Comparison of ENCODE assay signal across 8 mouse cellular contexts in genomic region chr11:35587174-35587959, GRCm38 (mm10).
DNase-seq lines count a peak whose midpoint lies in the region; ATAC-seq and TF ChIP-seq lines count a peak whose summit lies in the region.

No protein-coding gene starts in this region.

- H3ac ChIP-seq in C2C12 (ENCODE audit: control insufficient read depth, insufficient read length, low read depth) = no peak overlapping the region

- H3K4me3 ChIP-seq in C2C12 (ENCODE audit: insufficient read depth, poor library complexity, severe bottlenecking) = no peak overlapping the region
- no peak overlapping the region for H3K4me3 ChIP-seq in hindbrain, embryonic 13.5 days
- H3K4me3 ChIP-seq in neural tube, embryonic 14.5 days (ENCODE audit: low read depth, low read length) = no peak overlapping the region

- H3K79me2 ChIP-seq in C2C12 (ENCODE audit: control insufficient read depth, insufficient read depth) = no peaks in the 10 kb centered on the region

- peaks cover 38% of the 10 kb centered on the region for H3K4me1 ChIP-seq in hindbrain, embryonic 13.5 days (replicated peaks)
- 0 out of 2 replicates have a peak, but pooled peaks cover 6% of the 10 kb centered on the region for H3K4me1 ChIP-seq in neural tube, embryonic 14.5 days (ENCODE audit: control insufficient read depth, insufficient read depth, low read length)

- DNase-seq in adrenal gland, postnatal 36 days = peak; percentile 97
- DNase-seq in frontal cortex, postnatal 36 days (ENCODE audit: low spot score in 2 of 2) = peak; percentile 68 to 76
- peak; percentile 61 to 86 for DNase-seq in left cerebral cortex, adult 8-10 months (ENCODE audit: low spot score in 2 of 2)
- DNase-seq in embryo, embryonic 10 days (ENCODE audit: low spot score) = no peak
- no peak for DNase-seq in T-cell, adult 2 months (ENCODE audit: low spot score)

- no peaks in the 10 kb centered on the region for H3K36me3 ChIP-seq in C2C12 (ENCODE audit: control insufficient read depth, insufficient read depth)
- H3K36me3 ChIP-seq in hindbrain, embryonic 13.5 days = no peaks in the 10 kb centered on the region; the same call in 1 of the 2 replicates
- H3K36me3 ChIP-seq in neural tube, embryonic 14.5 days (ENCODE audit: control insufficient read depth, insufficient read depth, low read length) = no peaks in the 10 kb centered on the region

- no peak for TF ChIP-seq CTCF in C2C12 (IDR thresholded peaks at IDR 0.05; ENCODE audit: control insufficient read depth, insufficient read depth, insufficient read length)

- no peaks in the 10 kb centered on the region for H3K9me3 ChIP-seq in hindbrain, embryonic 13.5 days
- H3K9me3 ChIP-seq in neural tube, embryonic 14.5 days (ENCODE audit: control insufficient read depth, low read length) = no peaks in the 10 kb centered on the region

- 0 out of 2 replicates have a peak overlapping the region, but pooled peaks have one; percentile 1 for H3K4me2 ChIP-seq in hindbrain, embryonic 13.5 days
- H3K4me2 ChIP-seq in neural tube, embryonic 14.5 days (ENCODE audit: low read depth, low read length) = no peak overlapping the region

- peak overlapping the region; percentile 82 for H3K27ac ChIP-seq in hindbrain, embryonic 13.5 days
- H3K27ac ChIP-seq in neural tube, embryonic 14.5 days (ENCODE audit: low read depth, low read length) = peak overlapping the region; percentile 8; the same call in 1 of the 2 replicates

- peak; percentile 88 for ATAC-seq in hindbrain, embryonic 13.5 days (ENCODE audit: low FRiP score)
- ATAC-seq in neural tube, embryonic 14.5 days (ENCODE audit: low read depth) = peak; percentile 89

- H3K9ac ChIP-seq in hindbrain, embryonic 13.5 days = no peak overlapping the region
- H3K9ac ChIP-seq in neural tube, embryonic 14.5 days (replicated peaks; ENCODE audit: low read depth, low read length) = no peak overlapping the region

- H3K79me3 ChIP-seq in C2C12 (ENCODE audit: low read depth) = no peaks in the 10 kb centered on the region

- H3K27me3 ChIP-seq in C2C12 (ENCODE audit: control insufficient read depth, insufficient read depth, insufficient read length) = no peaks in the 10 kb centered on the region
- no peaks in the 10 kb centered on the region for H3K27me3 ChIP-seq in hindbrain, embryonic 13.5 days
- H3K27me3 ChIP-seq in neural tube, embryonic 14.5 days (ENCODE audit: control insufficient read depth, insufficient read depth, low read length) = no peaks in the 10 kb centered on the region

- 41% methylated on average over 13 of the region's 13 CpGs for WGBS in hindbrain, embryonic 13.5 days
- WGBS in neural tube, embryonic 14.5 days = 35% methylated on average over 13 of the region's 13 CpGs

TF ChIP-seq in C2C12, 6 proteins besides CTCF, POLR2A, EP300 and RAD21:
- TF ChIP-seq MYOD1 (IDR thresholded peaks at IDR 0.05; ENCODE audit: control insufficient read depth, insufficient read length, low read depth) = no peak
- no peak for TF ChIP-seq MAX (IDR thresholded peaks at IDR 0.05)
- peak; percentile 77 for TF ChIP-seq FOSL1 (IDR thresholded peaks at IDR 0.05; ENCODE audit: insufficient read depth, low read length, poor library complexity, severe bottlenecking)

Comparison
In these comparisons a context has a peak if more than half of its experiments do, and no peak if none do; other contexts are left out.
1. DNase-seq: peak in adrenal gland, postnatal 36 days (2 of 2), frontal cortex, postnatal 36 days (2 of 2) and left cerebral cortex, adult 8-10 months (2 of 2); none in embryo, embryonic 10 days (single experiment) and T-cell, adult 2 months (single experiment).